Mouse (Mus musculus) embryonic facial prominence, embryonic 14.5 days (tissue): ENCODE data around the gene Zmynd10. TPM values are rescaled to one million over a fixed set of nuclear protein-coding genes. Genes with fewer than 3 reads are reported as not detected.

Experiments used
- ATAC-seq: fragments of 200-750 bp; cut with Nextera tagmentation; 2 replicates; pipeline ENCODE4 v1.8.0; 2017; ENCODE audit warnings: low read depth, moderate number of reproducible peaks, moderate TSS enrichment
- DNase-seq: peaks from one replicate; pipeline ENCODE4 v3.0.0-alpha.2; 2015; ENCODE audit warnings: low spot score
- H3K27ac ChIP-seq: fragments of 300-500 bp; sonication (generic); replicated peaks from 2 replicates; pipeline ENCODE4 v1.5.1; 2014; ENCODE audit warnings: low read depth, mild to moderate bottlenecking, low read length, moderate library complexity
- H3K27me3 ChIP-seq: fragments of 300-500 bp; sonication (generic); replicated peaks from 2 replicates; pipeline ENCODE4 v1.6.1; 2014; ENCODE audit warnings: low read length; ENCODE audit not compliant: control insufficient read depth, insufficient read depth
- H3K36me3 ChIP-seq: fragments of 300-500 bp; sonication (generic); 2 replicates; pipeline ENCODE4 v1.6.1; 2014; ENCODE audit warnings: low read length, mixed read lengths; ENCODE audit not compliant: control insufficient read depth, insufficient read depth
- H3K4me1 ChIP-seq: fragments of 300-500 bp; sonication (generic); 2 replicates; pipeline ENCODE4 v1.6.1; 2014; ENCODE audit warnings: antibody characterized with exemption, low read length; ENCODE audit not compliant: control insufficient read depth, insufficient read depth
- H3K4me2 ChIP-seq: fragments of 300-500 bp; sonication (generic); 2 replicates; pipeline ENCODE4 v1.6.1; 2014; ENCODE audit warnings: low read depth, mild to moderate bottlenecking, low read length, moderate library complexity, mixed read lengths
- H3K4me3 ChIP-seq: fragments of 300-500 bp; sonication (generic); 2 replicates; pipeline ENCODE4 v1.5.1; 2014; ENCODE audit warnings: low read depth, mild to moderate bottlenecking, low read length
- H3K9ac ChIP-seq: fragments of 300-500 bp; sonication (generic); 2 replicates; pipeline ENCODE4 v1.6.1; 2014; ENCODE audit warnings: low read depth, mild to moderate bottlenecking, low read length, moderate library complexity, mixed read lengths
- H3K9me3 ChIP-seq: fragments of 300-500 bp; sonication (generic); 2 replicates; pipeline ENCODE4 v1.6.1; 2016; ENCODE audit warnings: low read length; ENCODE audit not compliant: control insufficient read depth
- WGBS: fragments of 180-500 bp; shearing (Covaris S2); extraction: QIAGEN DNeasy Blood & Tissue Kit; methylation state at CpG from one replicate; pipeline ENCODE4 v1.1.7; 2014; 5-methylcytosine and 5-hydroxymethylcytosine counted together
- polyA plus RNA-seq: library from polyadenylated mRNA; unstranded; fragments of >200 nt; fragmentation: Nextera tagmentation; extraction: Ambion mirVana; gene quantifications from 2 replicates; pipeline ENCODE4 v1.2.1, GENCODE M21; 2014

Gene Zmynd10
- polyA plus RNA-seq, 1 experiment from 2014 or later = 8.2 TPM

DNA sequence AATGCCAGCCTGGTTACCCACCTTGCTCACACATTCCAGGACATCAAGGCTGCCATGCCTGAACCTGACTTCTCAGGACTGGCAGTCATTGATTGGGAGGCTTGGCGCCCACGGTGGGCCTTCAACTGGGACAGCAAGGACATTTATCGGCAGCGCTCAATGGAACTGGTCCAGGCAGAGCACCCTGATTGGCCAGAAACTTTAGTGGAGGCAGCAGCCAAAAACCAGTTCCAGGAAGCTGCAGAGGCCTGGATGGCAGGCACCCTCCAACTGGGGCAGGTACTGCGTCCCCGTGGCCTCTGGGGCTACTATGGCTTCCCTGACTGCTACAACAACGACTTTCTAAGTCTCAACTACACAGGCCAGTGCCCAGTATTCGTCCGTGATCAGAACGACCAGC, 30.8 kb downstream of the Zmynd10 start:
- DNase-seq = no peak
- H3K36me3 ChIP-seq = peaks cover 22% of the 10 kb centered on the region
- no peak for ATAC-seq
- 88% methylated on average over 10 of the region's 10 CpGs for WGBS
- no peak overlapping the region for H3K4me3 ChIP-seq
- H3K9me3 ChIP-seq = no peaks in the 10 kb centered on the region
- no peaks in the 10 kb centered on the region for H3K27me3 ChIP-seq
- H3K4me1 ChIP-seq = peaks cover 11% of the 10 kb centered on the region
- H3K27ac ChIP-seq = no peak overlapping the region
- peak overlapping the region; percentile 63; the same call in 1 of the 2 replicates for H3K4me2 ChIP-seq
- H3K9ac ChIP-seq = no peak overlapping the region

- 79% methylated on average over 3 of the region's 3 CpGs for WGBS
These were observed 31.5 kb downstream of the Zmynd10 start, which contains the start of gene Naa80 for GRCm38 (mm10) chr9:107578587-107578986. Gene Naa80 (plus strand): TSS chr9:107578887.

GRCm38 (mm10) chr9:107579023-107579900, 32.2 kb downstream of the Zmynd10 start:
- H3K27ac ChIP-seq = peak overlapping the region; percentile 92; the same call in 1 of the 2 replicates
- H3K9ac ChIP-seq = no peak overlapping the region
- DNase-seq (no peak), ATAC-seq (no peak)
- H3K9me3 ChIP-seq = no peaks in the 10 kb centered on the region
- no peaks in the 10 kb centered on the region for H3K27me3 ChIP-seq
- peaks cover 11% of the 10 kb centered on the region for H3K4me1 ChIP-seq
- 89% methylated on average over 14 of the region's 14 CpGs for WGBS
- no peak overlapping the region for H3K4me3 ChIP-seq
- H3K36me3 ChIP-seq = peaks cover 17% of the 10 kb centered on the region
- 0 out of 2 replicates have a peak overlapping the region, but pooled peaks have one; percentile 68 for H3K4me2 ChIP-seq

More at GRCm38 (mm10) chr9:107578587-107578986, 31.5 kb downstream of the Zmynd10 start, which contains the start of gene Naa80:
- Histone ChIP-seq H3K27ac (peak within 1 kb of the TSS; percentile 92; the same call in 1 of the 2 replicates), H3K9ac (no peak within 1 kb of the TSS), H3K36me3 (peaks cover 22% of the 10 kb centered on the region), H3K9me3 (no peaks in the 10 kb centered on the region), H3K4me2 (peak within 1 kb of the TSS; percentile 68; the same call in 1 of the 2 replicates), H3K27me3 (no peaks in the 10 kb centered on the region), H3K4me3 (no peak within 1 kb of the TSS), H3K4me1 (peaks cover 11% of the 10 kb centered on the region)
- DNase-seq (no peak), ATAC-seq (no peak)

GRCm38 (mm10) chr9:107580501-107581317, 33.6 kb downstream of the Zmynd10 start, which contains the start of gene Hyal3:
Gene Hyal3 (plus strand): TSS chr9:107580818.
- ATAC-seq (peak; percentile 77), DNase-seq (peak; percentile 96)
- Histone ChIP-seq H3K4me2 (peak within 1 kb of the TSS; percentile 68), H3K27ac (peak within 1 kb of the TSS; percentile 92), H3K9me3 (no peaks in the 10 kb centered on the region), H3K9ac (peak within 1 kb of the TSS; percentile 74), H3K27me3 (no peaks in the 10 kb centered on the region), H3K4me1 (peaks cover 11% of the 10 kb centered on the region), H3K4me3 (peak within 1 kb of the TSS; percentile 51), H3K36me3 (peaks cover 9% of the 10 kb centered on the region)
- WGBS = 0% methylated on average over 25 of the region's 32 CpGs

DNA sequence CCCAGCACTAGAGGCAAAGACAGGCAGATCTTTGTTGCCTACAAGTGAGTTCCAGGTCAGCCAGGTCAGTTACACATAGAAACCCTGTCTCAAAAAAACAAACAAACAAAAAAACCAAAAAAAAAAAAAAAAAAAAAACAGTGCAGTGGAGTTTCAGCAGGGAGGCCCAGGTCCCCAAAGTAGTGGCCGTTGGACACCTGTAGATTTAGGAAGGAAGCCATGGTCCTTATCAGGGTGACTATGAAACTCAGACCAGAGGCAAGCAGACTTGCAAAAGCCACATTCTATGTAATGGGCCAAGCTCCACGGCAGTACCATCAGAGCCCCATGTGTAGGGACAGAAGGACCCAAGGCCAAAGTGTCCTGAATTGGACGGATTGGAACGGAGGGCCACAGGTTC, 34.5 kb downstream of the Zmynd10 start:
- no peaks in the 10 kb centered on the region for H3K9me3 ChIP-seq
- H3K27ac ChIP-seq = peak overlapping the region; percentile 92
- peak overlapping the region; percentile 51 for H3K4me3 ChIP-seq
- H3K4me1 ChIP-seq = peaks cover 8% of the 10 kb centered on the region; the same call in 1 of the 2 replicates
- DNase-seq = no peak
- peak overlapping the region; percentile 68 for H3K4me2 ChIP-seq
- WGBS = 76% methylated on average over 4 of the region's 4 CpGs
- no peak for ATAC-seq
- peaks cover 9% of the 10 kb centered on the region for H3K36me3 ChIP-seq
- H3K27me3 ChIP-seq = no peaks in the 10 kb centered on the region
- H3K9ac ChIP-seq = peak overlapping the region; percentile 74

DNA sequence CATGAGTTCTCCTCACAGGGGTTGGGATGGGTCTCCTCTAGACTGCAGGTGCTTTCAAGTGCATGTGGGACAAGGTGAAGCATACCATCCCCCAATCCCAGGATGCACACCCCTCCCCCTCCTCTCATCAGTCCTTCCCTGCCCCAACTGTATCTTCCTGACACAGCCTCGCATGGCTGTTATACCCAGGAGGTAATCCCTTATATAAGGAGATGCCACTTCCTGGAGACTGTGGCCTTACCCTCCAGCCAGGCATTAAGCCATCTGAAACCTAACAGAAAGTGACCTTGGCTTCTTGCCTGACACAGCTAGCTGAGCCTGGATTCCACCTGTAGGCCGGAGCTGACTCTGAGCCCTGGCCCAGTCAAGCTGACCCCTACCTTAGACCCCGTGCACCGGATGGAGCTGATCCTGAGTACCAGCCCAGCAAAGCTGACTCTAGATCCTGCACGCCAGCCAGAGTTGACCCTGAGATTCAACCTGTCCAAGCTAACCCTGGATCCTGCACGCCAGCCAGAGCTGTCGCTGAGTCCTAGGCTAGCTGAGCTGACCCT, 35.5 kb downstream of the Zmynd10 start:
- no peak for DNase-seq
- H3K27ac ChIP-seq = no peak overlapping the region
- no peak overlapping the region for H3K4me3 ChIP-seq
- no peaks in the 10 kb centered on the region for H3K9me3 ChIP-seq
- no peak overlapping the region for H3K9ac ChIP-seq
- H3K4me2 ChIP-seq = peak overlapping the region; percentile 68; the same call in 1 of the 2 replicates
- peaks cover 9% of the 10 kb centered on the region for H3K36me3 ChIP-seq
- 90% methylated on average over 7 of the region's 7 CpGs for WGBS
- no peaks in the 10 kb centered on the region for H3K27me3 ChIP-seq
- H3K4me1 ChIP-seq = peaks cover 4% of the 10 kb centered on the region; the same call in 1 of the 2 replicates
- ATAC-seq = no peak

- Histone ChIP-seq H3K27ac (no peak overlapping the region), H3K9me3 (no peaks in the 10 kb centered on the region), H3K4me1 (peaks cover 5% of the 10 kb centered on the region; the same call in 1 of the 2 replicates), H3K4me2 (no peak overlapping the region), H3K4me3 (no peak overlapping the region), H3K27me3 (no peaks in the 10 kb centered on the region), H3K36me3 (peaks cover 9% of the 10 kb centered on the region), H3K9ac (no peak overlapping the region)
- DNase-seq (no peak), ATAC-seq (no peak)
- WGBS = 94% methylated on average over 12 of the region's 14 CpGs
These were observed 36.1 kb downstream of the Zmynd10 start for GRCm38 (mm10) chr9:107583174-107583573.

DNA sequence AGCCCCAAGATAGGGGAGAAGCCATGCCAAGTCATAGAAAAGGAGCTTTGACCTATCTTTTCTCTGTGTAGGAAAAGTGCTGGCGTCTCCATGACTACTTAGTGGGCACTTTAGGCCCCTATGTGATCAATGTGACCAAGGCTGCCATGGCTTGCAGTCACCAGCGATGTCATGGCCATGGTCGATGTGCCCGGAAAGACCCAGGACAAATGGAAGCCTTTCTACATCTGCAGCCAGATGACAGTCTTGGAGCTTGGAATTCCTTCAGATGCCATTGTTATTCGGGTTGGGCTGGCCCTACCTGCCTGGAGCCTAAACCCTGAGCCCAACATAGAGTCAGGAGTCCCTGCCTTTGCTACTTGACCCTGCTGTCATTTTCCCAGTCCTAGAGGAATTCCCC, 39.4 kb downstream of the Zmynd10 start:
- H3K4me1 ChIP-seq = peaks cover 10% of the 10 kb centered on the region; the same call in 1 of the 2 replicates
- H3K4me2 ChIP-seq = no peak overlapping the region
- no peaks in the 10 kb centered on the region for H3K9me3 ChIP-seq
- WGBS = 90% methylated on average over 5 of the region's 5 CpGs
- H3K4me3 ChIP-seq = no peak overlapping the region
- no peak overlapping the region for H3K27ac ChIP-seq
- DNase-seq (no peak), ATAC-seq (no peak)
- no peaks in the 10 kb centered on the region for H3K27me3 ChIP-seq
- peaks cover 29% of the 10 kb centered on the region for H3K36me3 ChIP-seq
- no peak overlapping the region for H3K9ac ChIP-seq
